Mouse (Mus musculus) lung, postnatal 0 days (tissue): ENCODE measurements at regions not wholly inside any gene's neighbourhood (a gene's known extent, or its start where the extent isn't known, plus 50 kb on each side); places are given as distances from the start of the nearest gene placed in this dataset.

Experiments used
- CTCF ChIP-seq: IDR thresholded peaks from 2 replicates; pipeline ENCODE4 v1.5.1; 2016; ENCODE audit warnings: antibody characterized with exemption, mild to moderate bottlenecking
- EP300 ChIP-seq: IDR thresholded peaks from 2 replicates; pipeline ENCODE4 v1.6.1; 2016; ENCODE audit warnings: antibody characterized with exemption, mild to moderate bottlenecking, control low read depth

- TF ChIP-seq CTCF, result no peak
- TF ChIP-seq EP300, result no peak
These were observed 68.0 kb upstream of the Glce start for GRCm38 (mm10) chr9:62190474-62190873.
